Mouse (Mus musculus) embryo, embryonic 11 days (tissue): ENCODE results near the gene Phlpp1.
A peak's percentile ranks its signal among the peaks of the same experiment; 100 is the strongest.

Source experiments
- DNase-seq: peaks from one replicate; pipeline ENCODE4 v3.0.0-alpha.2; 2015

Phlpp1 gene

GRCm38 (mm10) chr1:106199109-106199508 is 27.6 kb downstream of the Phlpp1 start:
- no peak for DNase-seq

GRCm38 (mm10) chr1:106199686-106200085 is 28.1 kb downstream of the Phlpp1 start:
- DNase-seq = peak; percentile 73

- no peak for DNase-seq
Observed at GRCm38 (mm10) chr1:106201025-106201424, 29.5 kb downstream of the Phlpp1 start.

- no peak for DNase-seq
Observed at GRCm38 (mm10) chr1:106201929-106202328, 30.4 kb downstream of the Phlpp1 start.

GRCm38 (mm10) chr1:106203942-106204341 is 32.4 kb downstream of the Phlpp1 start:
- no peak for DNase-seq

GRCm38 (mm10) chr1:106204350-106204749 is 32.8 kb downstream of the Phlpp1 start:
- DNase-seq = peak; percentile 35

- no peak for DNase-seq
Observed at GRCm38 (mm10) chr1:106208581-106208980, 37.0 kb downstream of the Phlpp1 start.

- no peak for DNase-seq
Observed at GRCm38 (mm10) chr1:106210461-106210860, 38.9 kb downstream of the Phlpp1 start.

- DNase-seq = no peak
Observed at GRCm38 (mm10) chr1:106211146-106211545, 39.6 kb downstream of the Phlpp1 start.

GRCm38 (mm10) chr1:106220431-106220830 is 48.9 kb downstream of the Phlpp1 start:
- no peak for DNase-seq

- no peak for DNase-seq
Observed at GRCm38 (mm10) chr1:106221371-106221770, 49.8 kb downstream of the Phlpp1 start.

- no peak for DNase-seq
Observed at GRCm38 (mm10) chr1:106221964-106222363, 50.4 kb downstream of the Phlpp1 start.

GRCm38 (mm10) chr1:106226613-106227012 is 55.1 kb downstream of the Phlpp1 start:
- DNase-seq = no peak

- no peak for DNase-seq
Observed at GRCm38 (mm10) chr1:106230313-106230712, 58.8 kb downstream of the Phlpp1 start.

GRCm38 (mm10) chr1:106231345-106231744 is 59.8 kb downstream of the Phlpp1 start:
- no peak for DNase-seq

GRCm38 (mm10) chr1:106231805-106232459 is 60.4 kb downstream of the Phlpp1 start:
- no peak for DNase-seq

- no peak for DNase-seq
Observed at GRCm38 (mm10) chr1:106232460-106232850, 60.9 kb downstream of the Phlpp1 start.

- no peak for DNase-seq
Observed at GRCm38 (mm10) chr1:106236986-106237385, 65.4 kb downstream of the Phlpp1 start.

GRCm38 (mm10) chr1:106240116-106240685 is 68.6 kb downstream of the Phlpp1 start:
- DNase-seq = no peak

GRCm38 (mm10) chr1:106241059-106241458 is 69.5 kb downstream of the Phlpp1 start:
- no peak for DNase-seq

GRCm38 (mm10) chr1:106242129-106242528 is 70.6 kb downstream of the Phlpp1 start:
- no peak for DNase-seq

GRCm38 (mm10) chr1:106243371-106243770 is 71.8 kb downstream of the Phlpp1 start:
- DNase-seq = no peak

- no peak for DNase-seq
Observed at GRCm38 (mm10) chr1:106244245-106244644, 72.7 kb downstream of the Phlpp1 start.

GRCm38 (mm10) chr1:106254047-106254446 is 82.5 kb downstream of the Phlpp1 start:
- DNase-seq = no peak

- no peak for DNase-seq
Observed at GRCm38 (mm10) chr1:106257176-106257575, 85.6 kb downstream of the Phlpp1 start.
